ENCODE assay signal across 10 mouse cellular contexts in genomic region chr7:141079481-141080449, GRCm38 (mm10). TPM values are rescaled to one million over a fixed set of nuclear protein-coding genes. Genes with fewer than 3 reads are reported as not detected.
DNase-seq lines count a peak whose midpoint lies in the region; ATAC-seq and TF ChIP-seq lines count a peak whose summit lies in the region.
"Had no signal": no experiment of that assay in that cellular context is flagged by ENCODE, and none has a peak within 500 bp of the region (broad histone marks: within the 10 kb centered on the region; RNA-seq: fewer than 3 reads in every experiment).

No protein-coding gene starts in this region.

- no peak overlapping the region for H3K27ac ChIP-seq in gastrocnemius, adult 2 months
- H3K27ac ChIP-seq in limb, embryonic 10.5 days = peak overlapping the region; percentile 61; the same call in 1 of the 2 replicates

- H3K9me3 ChIP-seq in limb, embryonic 10.5 days (replicated peaks) = no peaks in the 10 kb centered on the region

- H3K36me3 ChIP-seq in limb, embryonic 10.5 days = no peaks in the 10 kb centered on the region

- H3K27me3 ChIP-seq in limb, embryonic 10.5 days (ENCODE audit: low read depth, poor library complexity, severe bottlenecking) = peaks cover 51% of the 10 kb centered on the region

- intact Hi-C loops in gastrocnemius, adult 2 months (cut with DNase I) = no loop called here
- intact Hi-C loops in gastrocnemius, postnatal 14 days (cut with DNase I; ENCODE audit: low total_unique reads) = no loop called here

- peaks cover 22% of the 10 kb centered on the region for H3K4me1 ChIP-seq in limb, embryonic 10.5 days

- no peak for DNase-seq in gastrocnemius, adult 2 months
- no peak for DNase-seq in gastrocnemius, postnatal 14 days
- DNase-seq in gonadal fat pad, adult 2 months (ENCODE audit: low read depth) = peak; percentile 61
- peak; percentile 49 for DNase-seq in limb, embryonic 10.5 days (ENCODE audit: low spot score)
- peak; percentile 68 to 73 for DNase-seq in lung, postnatal 4 days
- DNase-seq in embryo, embryonic 10 days (ENCODE audit: low spot score) = no peak
- no peak for DNase-seq in layer of hippocampus, adult 8-10 months (ENCODE audit: low spot score in 2 of 2)
- DNase-seq: cerebellum, adult 11 months had no signal

- WGBS in limb, embryonic 10.5 days = 15% methylated on average over 34 of the region's 34 CpGs

- H3K4me3 ChIP-seq in gastrocnemius, adult 2 months = peak overlapping the region; percentile 15; the same call in 1 of the 2 replicates
- H3K4me3 ChIP-seq in limb, embryonic 10.5 days = peak overlapping the region; percentile 24; the same call in 1 of the 2 replicates

- no peak for TF ChIP-seq CTCF in gastrocnemius, adult 2 months (IDR thresholded peaks at IDR 0.05)

- no peak for ATAC-seq in activated CD4-positive, CD25-positive, alpha-beta regulatory T cell, adult 4 months

RNA-seq across cellular contexts. Expression of gene Pkp3, which starts 1.7 kb away (rescaled TPM):
- total RNA-seq in gastrocnemius, adult 2 months (2021) = not detected
- total RNA-seq in gastrocnemius, postnatal 14 days (2021) = not detected
- polyA plus RNA-seq in gonadal fat pad, adult 2 months (2012; rRNA removed) = 21.5 and 23.5 TPM in 2 replicates
- 6.0 and 8.2 TPM in 2 replicates for polyA plus RNA-seq in limb, embryonic 10.5 days (2016; fragmentation: Nextera tagmentation; extraction: Ambion mirVana)
- total RNA-seq in layer of hippocampus, adult 8-10 months (2022) = not detected
- 100 to 1,000 TPM; 365 to 380 TPM for polyA plus RNA-seq in activated CD4-positive, CD25-positive, alpha-beta regulatory T cell, adult 4 months (2017; shearing (Covaris generic))

RNA-seq across cellular contexts. Expression of gene B4galnt4, which starts 18.9 kb away (rescaled TPM):
- total RNA-seq in gastrocnemius, adult 2 months (2021) = under 1 TPM; 0.17 to 0.18 TPM
- under 1 TPM in 1 of 2 experiments, not detected in 1; 0.23 TPM for total RNA-seq in gastrocnemius, postnatal 14 days (2021)
- polyA plus RNA-seq in gonadal fat pad, adult 2 months (2012; rRNA removed) = 7.7 and 8.9 TPM in 2 replicates
- polyA plus RNA-seq in limb, embryonic 10.5 days (2016; fragmentation: Nextera tagmentation; extraction: Ambion mirVana) = 26.2 and 30.7 TPM in 2 replicates
- total RNA-seq in layer of hippocampus, adult 8-10 months (2022) = 10 to 100 TPM; 72.5 to 87.3 (median 78.8) TPM
- polyA plus RNA-seq in activated CD4-positive, CD25-positive, alpha-beta regulatory T cell, adult 4 months (2017; shearing (Covaris generic)) = 10 to 100 TPM in 1 of 2 experiments, 1 to 10 TPM in 1; 6.4 to 11.9 TPM
- total RNA-seq: neutrophil, adult 5-6 weeks had no signal

RNA-seq across cellular contexts. Expression of gene Sigirr, which starts 20.6 kb away (rescaled TPM):
- total RNA-seq in gastrocnemius, adult 2 months (2021) = 1 to 10 TPM; 1.7 TPM
- total RNA-seq in gastrocnemius, postnatal 14 days (2021) = 1 to 10 TPM; 2.8 to 3.2 TPM
- polyA plus RNA-seq in gonadal fat pad, adult 2 months (2012; rRNA removed) = 22.0 and 23.1 TPM in 2 replicates
- 2.3 TPM in 2 replicates for polyA plus RNA-seq in limb, embryonic 10.5 days (2016; fragmentation: Nextera tagmentation; extraction: Ambion mirVana)
- total RNA-seq in layer of hippocampus, adult 8-10 months (2022) = 1 to 10 TPM; 2.6 to 3.1 (median 2.9) TPM
- 100 to 1,000 TPM; 163 to 179 TPM for polyA plus RNA-seq in activated CD4-positive, CD25-positive, alpha-beta regulatory T cell, adult 4 months (2017; shearing (Covaris generic))

RNA-seq across cellular contexts. Expression of gene Ano9, which starts 37.8 kb away (rescaled TPM):
- total RNA-seq in gastrocnemius, adult 2 months (2021) = not detected
- not detected for total RNA-seq in gastrocnemius, postnatal 14 days (2021)
- 4.1 TPM in 2 replicates for polyA plus RNA-seq in gonadal fat pad, adult 2 months (2012; rRNA removed)
- 0.64 and 0.67 TPM in 2 replicates for polyA plus RNA-seq in limb, embryonic 10.5 days (2016; fragmentation: Nextera tagmentation; extraction: Ambion mirVana)
- not detected for total RNA-seq in layer of hippocampus, adult 8-10 months (2022)
- polyA plus RNA-seq in activated CD4-positive, CD25-positive, alpha-beta regulatory T cell, adult 4 months (2017; shearing (Covaris generic)) = not detected
- total RNA-seq: neutrophil, adult 5-6 weeks had no signal

RNA-seq across cellular contexts. Expression of gene Ptdss2, which starts 42.4 kb away (rescaled TPM):
- 10 to 100 TPM; 19.5 to 20.5 TPM for total RNA-seq in gastrocnemius, adult 2 months (2021)
- total RNA-seq in gastrocnemius, postnatal 14 days (2021) = 10 to 100 TPM; 15.5 to 21.9 TPM
- 42.3 and 42.8 TPM in 2 replicates for polyA plus RNA-seq in gonadal fat pad, adult 2 months (2012; rRNA removed)
- 85.6 and 95.2 TPM in 2 replicates for polyA plus RNA-seq in limb, embryonic 10.5 days (2016; fragmentation: Nextera tagmentation; extraction: Ambion mirVana)
- total RNA-seq in layer of hippocampus, adult 8-10 months (2022) = 10 to 100 TPM; 39.5 to 57.5 (median 54.0) TPM
- polyA plus RNA-seq in activated CD4-positive, CD25-positive, alpha-beta regulatory T cell, adult 4 months (2017; shearing (Covaris generic)) = 1 to 10 TPM; 5.2 to 5.3 TPM

Comparison
In these comparisons a context has a peak if more than half of its experiments do, and no peak if none do; other contexts are left out.
1. DNase-seq: peak in gonadal fat pad, adult 2 months (single experiment), limb, embryonic 10.5 days (single experiment) and lung, postnatal 4 days (2 of 2); none in gastrocnemius, adult 2 months (single experiment), gastrocnemius, postnatal 14 days (single experiment), embryo, embryonic 10 days (single experiment) and layer of hippocampus, adult 8-10 months (0 of 2).
2. RNA of gene B4galnt4, which starts 18.9 kb away (total RNA-seq): 72.5 to 87.3 TPM in layer of hippocampus, adult 8-10 months; 0.23 TPM in gastrocnemius, postnatal 14 days and 0.17 to 0.18 TPM in gastrocnemius, adult 2 months; every median in the first group is over 10 times any median in the second.